Mouse (Mus musculus): ENCODE measurements around the gene Marc1. TPM values are rescaled to one million over a fixed set of nuclear protein-coding genes. Genes with fewer than 3 reads are reported as not detected.

The Marc1 gene
- polyA plus RNA-seq, 1 experiment: not detected

DNA sequence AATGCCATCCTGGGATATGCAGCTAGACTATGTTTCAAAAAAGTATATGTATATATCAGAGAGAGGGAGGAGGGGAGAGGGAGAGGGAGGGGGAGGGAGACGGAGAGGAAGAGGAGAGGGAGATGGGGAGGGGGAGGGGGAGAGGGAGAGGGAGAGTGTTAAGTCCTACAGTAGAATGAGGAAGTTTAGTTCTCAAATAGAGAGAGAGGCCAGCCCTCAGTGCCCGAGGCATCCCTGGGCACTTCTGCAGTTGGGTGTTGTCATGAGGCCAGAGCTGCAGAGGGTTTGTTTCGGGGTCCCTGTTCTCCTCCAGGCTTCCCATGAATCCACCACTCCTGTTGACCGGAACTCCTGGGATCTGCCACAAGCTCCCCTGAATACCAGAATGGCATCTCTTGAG lies 27.5 kb downstream of the Marc1 start:
- Histone ChIP-seq H3K4me3 (no peak overlapping the region), H3K36me3 (ENCODE audit: control insufficient read depth, insufficient read depth) (no peaks in the 10 kb centered on the region), H3ac (ENCODE audit: control insufficient read depth, insufficient read length) (no peak overlapping the region), H3K79me2 (ENCODE audit: control insufficient read depth, insufficient read depth) (no peaks in the 10 kb centered on the region), H3K27me3 (ENCODE audit: control insufficient read depth, insufficient read depth, insufficient read length) (no peaks in the 10 kb centered on the region), H3K4me2 (ENCODE audit: low read depth) (no peak overlapping the region)
- TF ChIP-seq POLR2AphosphoS2 (IDR thresholded peaks at IDR 0.05; ENCODE audit: insufficient read length, low read depth) (no peak), TCF3 (IDR thresholded peaks at IDR 0.05; ENCODE audit: insufficient read length, low read depth) (no peak), REST (IDR thresholded peaks at IDR 0.05; ENCODE audit: insufficient read depth, insufficient read length) (no peak)

DNA sequence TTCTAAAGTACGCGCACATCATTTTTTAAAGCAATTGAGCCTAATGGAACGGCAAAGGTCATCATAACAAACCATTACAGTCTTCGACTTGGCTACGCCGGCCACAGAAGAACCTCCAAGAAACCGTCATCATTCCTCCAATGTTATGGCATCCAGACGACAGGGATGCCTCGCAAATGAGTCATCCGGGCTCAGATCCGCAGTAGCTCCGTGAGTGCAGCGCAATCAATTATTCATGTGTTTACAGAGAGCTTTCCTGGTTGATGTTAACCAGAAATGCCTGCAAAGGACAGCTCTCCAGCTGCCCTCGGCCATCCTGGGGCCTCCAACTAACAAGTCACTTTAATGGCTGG lies 29.0 kb downstream of the Marc1 start:
- Histone ChIP-seq H3K79me2 (ENCODE audit: control insufficient read depth, insufficient read depth) (no peaks in the 10 kb centered on the region), H3K27me3 (ENCODE audit: control insufficient read depth, insufficient read depth, insufficient read length) (no peaks in the 10 kb centered on the region), H3K4me3 (no peak overlapping the region), H3ac (ENCODE audit: control insufficient read depth, insufficient read length) (no peak overlapping the region), H3K4me2 (ENCODE audit: low read depth) (peak overlapping the region; percentile 89), H3K36me3 (ENCODE audit: control insufficient read depth, insufficient read depth) (no peaks in the 10 kb centered on the region)
- TF ChIP-seq SRF (IDR thresholded peaks at IDR 0.05; ENCODE audit: control insufficient read depth, insufficient read length, low read depth): no peak
- no peak for TF ChIP-seq POLR2A (IDR thresholded peaks at IDR 0.05; ENCODE audit: insufficient read length, low read depth)
- TF ChIP-seq E2F4 (IDR thresholded peaks at IDR 0.05; ENCODE audit: insufficient read depth): no peak
- no peak for TF ChIP-seq TCF3 (IDR thresholded peaks at IDR 0.05; ENCODE audit: insufficient read length, low read depth)
- TF ChIP-seq MYOD1 (IDR thresholded peaks at IDR 0.05; ENCODE audit: control insufficient read depth in 1 of 3, insufficient read length in 2 of 3, low read depth in 2 of 3): peak in 2 of 3 experiments; percentile 8 to 40
- TF ChIP-seq USF1 (IDR thresholded peaks at IDR 0.05; ENCODE audit: low read depth): no peak
- no peak for TF ChIP-seq TCF12 (IDR thresholded peaks at IDR 0.05; ENCODE audit: insufficient read depth, poor library complexity, severe bottlenecking)
- TF ChIP-seq MAX (IDR thresholded peaks at IDR 0.05; ENCODE audit: low read depth): no peak
- no peak for TF ChIP-seq POLR2AphosphoS2 (IDR thresholded peaks at IDR 0.05; ENCODE audit: insufficient read length, low read depth)
- TF ChIP-seq CEBPB (IDR thresholded peaks at IDR 0.05; ENCODE audit: insufficient read depth, poor library complexity, severe bottlenecking): 0 out of 2 replicates have a peak, but pooled peaks have one; percentile 48
- no peak for TF ChIP-seq REST (IDR thresholded peaks at IDR 0.05; ENCODE audit: insufficient read depth, insufficient read length)
- no peak for TF ChIP-seq MYOG (IDR thresholded peaks at IDR 0.05; ENCODE audit: control insufficient read depth in 1 of 3, insufficient read depth in 1 of 3, insufficient read length in 2 of 3, low read depth in 2 of 3)

DNA sequence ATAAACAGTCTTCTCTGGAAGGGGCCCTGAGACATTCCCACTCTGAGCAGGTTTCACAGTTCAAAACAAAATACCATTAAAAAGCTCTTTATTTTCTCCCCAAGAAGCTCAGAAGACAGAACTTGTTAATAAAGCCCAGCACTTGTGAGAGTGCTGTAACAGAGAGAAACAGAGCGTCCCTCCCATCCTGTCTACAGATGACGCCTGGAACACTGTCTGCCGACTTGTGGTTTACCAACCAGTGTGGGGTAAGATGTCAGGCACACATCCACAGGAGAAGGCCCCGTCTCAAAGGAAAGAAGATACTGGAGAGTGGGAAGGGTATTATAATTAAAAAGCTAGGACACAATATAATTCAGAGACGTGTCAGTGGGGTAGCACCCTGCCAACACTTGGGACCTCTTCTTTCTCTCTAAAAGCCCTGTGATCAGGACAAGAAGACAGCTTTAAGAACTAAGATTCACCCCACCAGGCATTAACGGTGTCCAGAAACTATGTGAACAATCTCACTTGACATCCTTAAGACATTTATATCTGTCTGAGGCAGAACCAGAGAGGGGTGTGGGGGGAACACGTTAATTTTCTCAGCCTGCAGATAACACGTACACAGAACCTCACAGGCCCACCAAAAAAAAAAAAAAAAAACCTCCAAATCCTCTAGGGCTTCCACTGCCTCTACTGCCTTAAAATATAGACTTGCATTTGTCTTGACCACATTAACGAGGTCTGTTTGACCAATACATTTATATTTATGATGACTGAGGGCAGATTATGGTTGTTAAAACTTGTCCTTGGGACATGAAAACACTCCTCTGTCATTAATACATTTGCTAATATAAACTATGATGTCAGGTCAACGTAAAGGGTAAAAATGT lies 29.6 kb downstream of the Marc1 start:
- no peaks in the 10 kb centered on the region for H3K79me2 ChIP-seq (ENCODE audit: control insufficient read depth, insufficient read depth)
- H3K36me3 ChIP-seq (ENCODE audit: control insufficient read depth, insufficient read depth): no peaks in the 10 kb centered on the region
- H3K4me3 ChIP-seq: no peak overlapping the region
- H3ac ChIP-seq (ENCODE audit: control insufficient read depth, insufficient read length): no peak overlapping the region
- H3K4me2 ChIP-seq (ENCODE audit: low read depth): peak overlapping the region; percentile 89
- TF ChIP-seq MYOG (IDR thresholded peaks at IDR 0.05; ENCODE audit: control insufficient read depth in 1 of 3, insufficient read depth in 1 of 3, insufficient read length in 2 of 3, low read depth in 2 of 3): peak in 1 of 3 experiments; percentile 38
- no peak for TF ChIP-seq SRF (IDR thresholded peaks at IDR 0.05; ENCODE audit: control insufficient read depth, insufficient read length, low read depth)
- peak; percentile 79; the same call in 1 of the 2 replicates for TF ChIP-seq CEBPB (IDR thresholded peaks at IDR 0.05; ENCODE audit: insufficient read depth, poor library complexity, severe bottlenecking)
- no peak for TF ChIP-seq E2F4 (IDR thresholded peaks at IDR 0.05; ENCODE audit: insufficient read depth)
- TF ChIP-seq TCF12 (IDR thresholded peaks at IDR 0.05; ENCODE audit: insufficient read depth, poor library complexity, severe bottlenecking): no peak
- TF ChIP-seq POLR2A (IDR thresholded peaks at IDR 0.05; ENCODE audit: insufficient read length, low read depth): peak; percentile 30
- TF ChIP-seq USF1 (IDR thresholded peaks at IDR 0.05; ENCODE audit: low read depth): no peak
- TF ChIP-seq POLR2AphosphoS2 (IDR thresholded peaks at IDR 0.05; ENCODE audit: insufficient read length, low read depth): no peak
- peak in 1 of 3 experiments; percentile 2 for TF ChIP-seq MYOD1 (IDR thresholded peaks at IDR 0.05; ENCODE audit: control insufficient read depth in 1 of 3, insufficient read length in 2 of 3, low read depth in 2 of 3)
- H3K27me3 ChIP-seq (ENCODE audit: control insufficient read depth, insufficient read depth, insufficient read length): no peaks in the 10 kb centered on the region

DNA sequence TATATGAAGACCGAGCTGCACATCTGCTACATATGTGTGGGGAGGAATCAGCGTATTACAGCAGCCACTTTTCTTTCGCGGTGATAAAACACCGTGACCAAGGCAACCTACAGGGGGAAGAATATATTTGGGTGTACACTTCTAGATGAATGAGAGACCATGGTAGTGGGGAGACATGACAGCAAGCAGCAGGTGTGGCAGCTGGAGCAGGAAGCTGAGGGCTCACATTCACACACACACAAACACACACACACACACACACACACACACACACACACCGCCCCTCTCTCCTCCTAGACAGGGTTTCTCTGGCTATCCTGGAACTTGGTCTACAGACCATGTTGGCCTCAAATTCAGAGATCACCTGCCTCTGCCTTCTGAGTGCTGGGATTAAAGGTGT lies 33.0 kb downstream of the Marc1 start:
- H3K4me3 ChIP-seq: no peak overlapping the region
- H3K36me3 ChIP-seq (ENCODE audit: control insufficient read depth, insufficient read depth): no peaks in the 10 kb centered on the region
- no peaks in the 10 kb centered on the region for H3K79me2 ChIP-seq (ENCODE audit: control insufficient read depth, insufficient read depth)
- H3ac ChIP-seq (ENCODE audit: control insufficient read depth, insufficient read length): no peak overlapping the region
- TF ChIP-seq USF1 (IDR thresholded peaks at IDR 0.05; ENCODE audit: low read depth): no peak
- TF ChIP-seq TCF12 (IDR thresholded peaks at IDR 0.05; ENCODE audit: insufficient read depth, poor library complexity, severe bottlenecking): no peak
- TF ChIP-seq MYOG (IDR thresholded peaks at IDR 0.05; ENCODE audit: control insufficient read depth in 1 of 3, insufficient read depth in 1 of 3, insufficient read length in 2 of 3, low read depth in 2 of 3): peak in 1 of 3 experiments; percentile 32
- no peak for TF ChIP-seq CEBPB (IDR thresholded peaks at IDR 0.05; ENCODE audit: insufficient read depth, poor library complexity, severe bottlenecking)
- TF ChIP-seq REST (IDR thresholded peaks at IDR 0.05; ENCODE audit: insufficient read depth, insufficient read length): no peak
- no peak for TF ChIP-seq MAX (IDR thresholded peaks at IDR 0.05; ENCODE audit: low read depth)
- no peak for TF ChIP-seq SRF (IDR thresholded peaks at IDR 0.05; ENCODE audit: control insufficient read depth, insufficient read length, low read depth)
- TF ChIP-seq MYOD1 (IDR thresholded peaks at IDR 0.05; ENCODE audit: control insufficient read depth in 1 of 3, insufficient read length in 2 of 3, low read depth in 2 of 3): peak in 2 of 3 experiments; percentile 52 to 73
- no peak overlapping the region for H3K4me2 ChIP-seq (ENCODE audit: low read depth)
- no peaks in the 10 kb centered on the region for H3K27me3 ChIP-seq (ENCODE audit: control insufficient read depth, insufficient read depth, insufficient read length)

Data from myocyte (in vitro differentiated cells).